10 mouse cellular contexts compared by ENCODE assay signal in genomic region chr11:85775492-85775891, GRCm38 (mm10). TPM values are rescaled to one million over a fixed set of nuclear protein-coding genes. Genes with fewer than 3 reads are reported as not detected.
DNase-seq lines count a peak whose midpoint lies in the region; ATAC-seq and TF ChIP-seq lines count a peak whose summit lies in the region.
"Had no signal": no experiment of that assay in that cellular context is flagged by ENCODE, and none has a peak within 500 bp of the region (broad histone marks: within the 10 kb centered on the region; RNA-seq: fewer than 3 reads in every experiment).

No protein-coding gene starts in this region.

- no peak for TF ChIP-seq EP300 in heart, adult 2 months (IDR thresholded peaks at IDR 0.05; ENCODE audit: insufficient read depth, low read depth, low read length)

- peaks cover 3% of the 10 kb centered on the region for H3K4me1 ChIP-seq in heart, adult 2 months (ENCODE audit: control insufficient read depth, insufficient read depth, low read length)
- H3K4me1 ChIP-seq in heart, embryonic 12.5 days (replicated peaks), result peaks cover 8% of the 10 kb centered on the region
- no peaks in the 10 kb centered on the region for H3K4me1 ChIP-seq in forebrain, embryonic 14.5 days (ENCODE audit: control insufficient read depth, insufficient read depth, low read length)

- intact Hi-C loops in heart, adult 2 months (cut with DNase I), result no loop called here

- DNase-seq in heart, adult 2 months, result peak; percentile 40 to 42
- DNase-seq in fat pad, adult 2 months (ENCODE audit: extremely low read depth, low read depth, low spot score), result peak; percentile 39
- peak; percentile 31 to 59 for DNase-seq in kidney, postnatal 25 days
- peak; percentile 81 for DNase-seq in lung, postnatal 25 days (ENCODE audit: low spot score)
- DNase-seq in layer of hippocampus, adult 9-11 months, result no peak
- no peak for DNase-seq in forebrain, embryonic 14.5 days (ENCODE audit: low spot score)

- H3K4me2 ChIP-seq in heart, embryonic 12.5 days, result no peak overlapping the region
- no peak overlapping the region for H3K4me2 ChIP-seq in forebrain, embryonic 14.5 days (ENCODE audit: low read length)
- H3K4me2 ChIP-seq: hindbrain, embryonic 13.5 days had no signal

- no peak for TF ChIP-seq POLR2A in heart, adult 2 months (IDR thresholded peaks at IDR 0.05; ENCODE audit: insufficient read depth, low read depth, low read length)

- H3K27ac ChIP-seq in heart, adult 2 months, result no peak overlapping the region
- no peak overlapping the region for H3K27ac ChIP-seq in heart, embryonic 12.5 days (ENCODE audit: poor library complexity, severe bottlenecking)
- no peak overlapping the region for H3K27ac ChIP-seq in forebrain, embryonic 14.5 days (ENCODE audit: low read depth, low read length)
- H3K27ac ChIP-seq: hindbrain, embryonic 13.5 days; macrophage had no signal

- no peaks in the 10 kb centered on the region for H3K36me3 ChIP-seq in heart, adult 2 months (ENCODE audit: control insufficient read depth, insufficient read depth, low read length)
- no peaks in the 10 kb centered on the region for H3K36me3 ChIP-seq in heart, embryonic 12.5 days
- H3K36me3 ChIP-seq in forebrain, embryonic 14.5 days (ENCODE audit: control insufficient read depth, insufficient read depth, low read length), result no peaks in the 10 kb centered on the region
- H3K36me3 ChIP-seq: hindbrain, embryonic 13.5 days had no signal

- ATAC-seq in heart, embryonic 12.5 days (ENCODE audit: insufficient number of reproducible peaks, low FRiP score), result no peak
- ATAC-seq in monocyte, adult 5-6 weeks (replicated peaks; ENCODE audit: insufficient number of reproducible peaks, low FRiP score, low TSS enrichment, poor library complexity, severe bottlenecking), result no peak
- no peak for ATAC-seq in forebrain, embryonic 14.5 days

- no peak overlapping the region for H3K4me3 ChIP-seq in heart, adult 2 months
- H3K4me3 ChIP-seq in heart, embryonic 12.5 days, result no peak overlapping the region
- H3K4me3 ChIP-seq in forebrain, embryonic 14.5 days (ENCODE audit: low read depth, low read length), result no peak overlapping the region
- H3K4me3 ChIP-seq: hindbrain, embryonic 13.5 days had no signal

- no peaks in the 10 kb centered on the region for H3K9me3 ChIP-seq in heart, embryonic 12.5 days (replicated peaks)
- H3K9me3 ChIP-seq in forebrain, embryonic 14.5 days (replicated peaks; ENCODE audit: control insufficient read depth, low read length), result no peaks in the 10 kb centered on the region
- H3K9me3 ChIP-seq: hindbrain, embryonic 13.5 days had no signal

- no peaks in the 10 kb centered on the region for H3K27me3 ChIP-seq in heart, adult 2 months (ENCODE audit: control insufficient read depth, insufficient read depth, low read length)
- peaks cover 84% of the 10 kb centered on the region for H3K27me3 ChIP-seq in heart, embryonic 12.5 days (replicated peaks)
- no peaks in the 10 kb centered on the region for H3K27me3 ChIP-seq in forebrain, embryonic 14.5 days (replicated peaks; ENCODE audit: control insufficient read depth, insufficient read depth, low read length)

- 28% methylated on average over 7 of the region's 7 CpGs for WGBS in heart, adult 2 months
- WGBS in heart, embryonic 12.5 days, result 45% methylated on average over 7 of the region's 7 CpGs
- WGBS in forebrain, embryonic 14.5 days, result 68% methylated on average over 7 of the region's 7 CpGs

- no peak for TF ChIP-seq CTCF in heart, adult 2 months (IDR thresholded peaks at IDR 0.05)

- H3K79me2 ChIP-seq in heart, adult 2 months (replicated peaks; ENCODE audit: control insufficient read depth, insufficient read depth, low read length), result no peaks in the 10 kb centered on the region

- H3K9ac ChIP-seq in heart, adult 2 months (ENCODE audit: low read depth, low read length), result no peak overlapping the region
- H3K9ac ChIP-seq in heart, embryonic 12.5 days, result no peak overlapping the region
- H3K9ac ChIP-seq in forebrain, embryonic 14.5 days (ENCODE audit: low read length), result no peak overlapping the region
- H3K9ac ChIP-seq: hindbrain, embryonic 13.5 days had no signal

RNA-seq across cellular contexts. Expression of gene Tbx2, which starts 56.9 kb away (rescaled TPM):
- total RNA-seq in heart, adult 2 months (2021), result 1 to 10 TPM; 5.5 to 5.7 TPM
- 6.9 and 7.5 TPM in 2 replicates for polyA plus RNA-seq in heart, adult 2 months (2012; rRNA removed)
- polyA plus RNA-seq in heart, embryonic 12.5 days (2016; fragmentation: Nextera tagmentation; extraction: Ambion mirVana), result 3.2 TPM in 2 replicates
- total RNA-seq in monocyte, adult 5-6 weeks (2017), result 0.19 to 0.95 TPM (median 0.21 TPM) in 3 replicates
- polyA plus RNA-seq in forebrain, embryonic 14.5 days (2014; fragmentation: Nextera tagmentation; extraction: Ambion mirVana), result 0.48 and 0.64 TPM in 2 replicates
- polyA plus RNA-seq: macrophage had no signal

Comparison
In these comparisons a context has a peak if more than half of its experiments do, and no peak if none do; other contexts are left out.
1. DNase-seq: peak in heart, adult 2 months (2 of 2), fat pad, adult 2 months (single experiment), kidney, postnatal 25 days (2 of 2) and lung, postnatal 25 days (single experiment); none in layer of hippocampus, adult 9-11 months (single experiment) and forebrain, embryonic 14.5 days (single experiment).